Mouse (Mus musculus): Measurements from ENCODE around the gene Pcgf5. TPM values are rescaled to one million over a fixed set of nuclear protein-coding genes. Genes with fewer than 3 reads are reported as not detected.

Pcgf5 gene
- total RNA-seq, 2 experiments from 2014 or later: 40.8 to 41.4 TPM

DNA sequence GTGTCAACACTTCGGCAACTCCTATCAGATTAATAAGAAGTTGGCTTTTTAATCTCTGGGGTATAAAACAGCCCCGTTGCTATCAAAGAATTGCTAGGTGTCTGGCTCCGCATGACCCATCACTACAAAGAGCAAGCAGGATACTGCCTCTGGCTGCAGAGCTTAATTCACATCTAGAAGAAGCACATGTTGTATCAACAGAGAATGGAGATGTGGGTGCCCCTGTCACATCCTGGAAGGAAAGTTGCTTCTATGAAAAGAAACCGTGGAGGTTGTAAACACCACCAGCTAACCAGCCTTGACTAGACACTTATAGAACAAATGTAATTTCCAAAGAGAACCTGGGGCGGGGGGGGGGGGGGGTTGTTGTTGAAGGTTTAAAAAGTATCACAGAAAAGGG is 35.9 kb downstream of the Pcgf5 start:
- no peak for ATAC-seq (ENCODE audit: poor library complexity, severe bottlenecking)

- no peak for ATAC-seq (ENCODE audit: poor library complexity, severe bottlenecking)
These were observed 36.3 kb downstream of the Pcgf5 start for GRCm38 (mm10) chr19:36384426-36384825.

GRCm38 (mm10) chr19:36388502-36388901 is 40.4 kb downstream of the Pcgf5 start:
- no peak for ATAC-seq (ENCODE audit: poor library complexity, severe bottlenecking)

DNA sequence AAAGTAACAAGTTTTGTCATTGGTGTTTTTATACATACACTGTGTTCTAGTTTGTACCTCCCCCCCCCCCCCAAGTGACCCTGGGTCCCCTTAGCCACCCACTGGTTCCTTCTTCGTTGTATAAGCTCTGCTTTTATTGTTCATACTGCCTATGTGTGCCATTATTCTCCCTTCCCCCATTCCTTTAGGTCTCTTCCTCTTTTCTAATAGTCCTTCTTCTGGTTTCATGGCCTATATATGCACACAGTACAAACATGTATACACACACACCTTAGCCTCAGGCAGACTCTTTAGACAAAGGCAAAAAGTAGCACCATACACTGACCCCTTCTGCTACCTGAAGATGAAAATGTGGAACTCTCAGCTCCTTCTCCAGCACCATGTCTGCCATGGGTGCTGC is 42.6 kb downstream of the Pcgf5 start:
- peak; percentile 63 for ATAC-seq (ENCODE audit: poor library complexity, severe bottlenecking)

GRCm38 (mm10) chr19:36398500-36398899 is 50.4 kb downstream of the Pcgf5 start:
- no peak for ATAC-seq (ENCODE audit: poor library complexity, severe bottlenecking)

GRCm38 (mm10) chr19:36408352-36409100 is 60.4 kb downstream of the Pcgf5 start:
- no peak for ATAC-seq (ENCODE audit: poor library complexity, severe bottlenecking)

GRCm38 (mm10) chr19:36409280-36409860 is 61.3 kb downstream of the Pcgf5 start:
- ATAC-seq (ENCODE audit: poor library complexity, severe bottlenecking): peak; percentile 97

- ATAC-seq (ENCODE audit: poor library complexity, severe bottlenecking): peak; percentile 13
These were observed 61.8 kb downstream of the Pcgf5 start for GRCm38 (mm10) chr19:36409861-36410392.

GRCm38 (mm10) chr19:36419885-36420284 is 71.8 kb downstream of the Pcgf5 start:
- no peak for ATAC-seq (ENCODE audit: poor library complexity, severe bottlenecking)

DNA sequence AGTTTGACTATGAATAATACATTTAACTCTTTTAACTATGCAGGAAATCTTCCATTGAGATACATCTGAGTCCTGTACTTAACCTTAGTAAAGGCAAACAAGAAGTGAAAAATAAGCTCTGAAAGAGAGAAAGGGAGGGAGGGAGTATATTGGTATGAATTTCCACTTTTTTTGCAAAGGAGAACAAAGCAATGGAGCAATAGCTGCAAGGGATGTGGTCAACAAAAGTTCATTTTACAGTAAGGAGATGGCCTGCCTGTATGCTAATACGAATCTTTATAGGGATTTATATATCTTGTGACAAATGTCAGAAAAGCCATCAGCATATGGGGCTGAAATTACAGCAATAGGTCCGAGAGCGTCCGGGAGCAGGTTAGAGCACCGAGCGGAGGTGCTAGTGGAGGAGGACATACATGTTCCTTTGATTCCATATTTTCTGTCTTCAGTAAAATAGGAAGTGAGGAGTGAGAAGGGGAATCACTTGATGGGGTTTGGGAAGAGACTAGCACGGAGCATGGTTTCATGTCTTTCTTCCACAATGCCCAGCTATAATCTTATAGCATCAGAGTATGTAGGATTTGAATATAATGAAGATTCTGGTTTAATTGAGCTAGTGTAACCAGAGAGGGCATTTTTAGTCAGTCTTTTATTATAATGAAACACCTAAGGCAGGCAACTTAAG is 79.2 kb downstream of the Pcgf5 start:
- peak; percentile 76 for ATAC-seq (ENCODE audit: poor library complexity, severe bottlenecking)

DNA sequence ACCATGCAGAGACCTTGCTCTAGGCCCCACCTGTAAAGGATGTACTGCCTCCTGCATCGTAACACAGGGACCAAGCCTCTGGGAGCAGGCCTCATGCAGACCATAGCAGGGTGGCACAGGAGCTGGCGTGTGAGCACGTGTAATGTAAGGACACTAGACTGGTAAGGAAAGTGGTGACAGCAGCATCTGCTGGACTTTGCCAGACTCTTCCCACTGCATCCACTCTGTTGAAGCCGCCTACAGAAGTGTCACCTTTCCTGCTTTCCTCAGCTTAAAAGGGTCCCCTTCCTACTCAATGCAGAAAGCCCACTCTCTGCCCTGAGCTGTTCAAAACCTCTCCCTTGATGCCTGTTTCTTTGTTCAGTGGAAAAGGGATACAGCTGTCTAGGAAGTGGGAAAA is 80.0 kb downstream of the Pcgf5 start:
- 0 out of 2 replicates have a peak, but pooled peaks have one; percentile 17 for ATAC-seq (ENCODE audit: poor library complexity, severe bottlenecking)

- ATAC-seq (ENCODE audit: poor library complexity, severe bottlenecking): peak; percentile 49; the same call in 1 of the 2 replicates
These were observed 81.2 kb downstream of the Pcgf5 start for GRCm38 (mm10) chr19:36429354-36429753.

DNA sequence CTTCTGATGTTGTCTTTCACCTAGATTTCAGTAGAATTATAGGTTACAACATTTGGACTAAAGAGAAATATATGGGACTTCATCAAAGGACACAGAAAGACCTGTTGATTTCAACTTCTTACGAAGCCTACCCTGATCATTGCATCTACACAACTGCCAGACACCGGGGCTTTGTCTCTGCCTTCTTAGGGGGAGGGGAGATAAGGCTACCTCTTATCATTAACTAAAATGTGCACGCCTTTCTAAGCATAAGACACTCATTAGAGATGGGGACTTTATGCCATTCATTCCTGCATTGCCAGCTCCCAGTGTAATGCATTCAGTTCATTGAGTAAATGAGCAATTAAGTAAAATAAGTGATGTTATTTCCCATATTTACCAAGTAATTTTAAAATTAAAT is 85.1 kb downstream of the Pcgf5 start:
- no peak for ATAC-seq (ENCODE audit: poor library complexity, severe bottlenecking)

DNA sequence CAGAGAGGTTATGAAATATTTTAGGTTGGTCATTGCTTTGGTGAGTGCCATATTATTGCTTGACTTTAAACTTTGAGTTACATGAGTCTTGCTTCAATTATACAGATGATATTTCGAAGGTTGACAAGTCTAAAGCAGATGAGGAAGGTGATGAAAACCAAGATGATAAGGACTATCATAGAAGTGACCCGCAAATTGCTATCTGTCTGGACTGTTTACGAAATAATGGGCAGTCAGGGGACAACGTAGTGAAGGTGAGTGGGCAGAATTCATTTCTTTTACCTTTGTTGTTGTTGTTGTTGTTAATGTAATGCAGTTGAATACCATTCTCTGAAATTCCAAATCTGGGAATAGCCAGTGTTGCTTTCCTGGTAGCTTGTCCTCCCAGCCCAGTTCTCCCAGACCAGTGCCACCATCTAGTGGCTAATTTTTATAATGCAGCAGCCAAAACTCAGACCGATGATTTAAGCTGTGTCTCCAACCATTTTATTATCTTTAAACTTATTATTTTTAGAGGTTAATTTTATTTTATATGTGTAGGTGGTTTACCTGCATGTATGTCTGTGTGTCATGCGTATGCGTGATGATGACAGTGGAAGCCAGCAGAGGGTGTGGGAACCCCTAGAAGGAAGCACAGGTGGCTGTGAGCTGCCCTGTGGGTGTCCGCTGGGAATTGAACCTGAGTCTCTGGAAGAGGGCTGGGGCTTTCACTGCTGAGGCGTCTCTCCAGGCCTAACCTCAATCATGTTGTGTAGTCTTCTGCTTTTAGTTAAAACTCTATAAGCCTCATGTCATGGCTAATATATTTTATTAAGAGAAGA is 92.0 kb downstream of the Pcgf5 start:
- peak; percentile 56; the same call in 1 of the 2 replicates for ATAC-seq (ENCODE audit: poor library complexity, severe bottlenecking)

DNA sequence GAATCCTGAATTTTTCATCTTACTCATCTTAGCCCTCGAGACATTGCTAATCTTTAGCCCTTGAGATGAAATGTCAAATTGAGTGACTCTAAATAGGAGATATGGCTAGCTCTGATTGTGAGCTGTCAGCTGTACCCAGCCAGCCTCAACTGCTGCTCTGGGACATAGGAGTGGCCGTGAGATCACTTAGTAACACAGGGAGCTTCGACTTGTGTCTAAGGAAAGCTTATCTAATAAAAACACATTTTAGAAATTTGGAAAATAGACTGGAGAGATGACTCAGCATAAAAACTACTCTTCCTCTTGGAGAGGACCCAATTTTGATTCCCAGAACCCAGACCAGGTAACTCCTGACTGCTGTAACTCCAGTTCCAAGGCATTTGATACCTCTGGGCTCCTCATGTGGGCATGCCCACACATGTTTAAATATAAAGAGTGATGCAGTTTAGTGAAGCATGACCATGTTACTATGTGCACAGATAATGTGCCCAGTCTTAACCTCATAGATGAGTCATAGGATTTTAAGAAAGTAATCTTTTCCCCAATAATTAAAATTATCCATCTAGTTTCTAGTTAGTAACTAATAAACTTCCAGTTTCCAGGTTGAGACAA is 103.0 kb downstream of the Pcgf5 start:
- ATAC-seq (ENCODE audit: poor library complexity, severe bottlenecking): 0 out of 2 replicates have a peak, but pooled peaks have one; percentile 30

DNA sequence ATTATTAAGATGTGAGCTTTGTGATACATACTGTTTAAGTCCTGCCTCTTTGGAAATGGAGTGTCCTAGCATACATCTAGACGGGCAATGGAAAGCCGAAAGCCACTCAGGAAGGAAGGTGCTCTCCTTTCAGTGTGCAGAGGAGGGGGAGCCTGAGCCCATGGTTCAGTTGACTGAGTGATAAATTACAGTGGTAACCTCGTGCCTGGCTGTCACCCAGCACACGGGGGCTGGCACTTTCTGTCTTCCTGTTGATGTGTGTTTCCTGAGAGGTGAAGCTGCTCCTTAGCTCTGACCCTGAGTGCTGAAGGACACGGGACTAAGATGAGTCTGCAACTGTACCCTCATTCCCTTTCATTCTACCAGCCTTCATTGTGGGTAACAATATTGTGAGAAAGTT is 103.6 kb downstream of the Pcgf5 start:
- ATAC-seq (ENCODE audit: poor library complexity, severe bottlenecking): no peak

GRCm38 (mm10) chr19:36452210-36452609 is 104.1 kb downstream of the Pcgf5 start:
- ATAC-seq (ENCODE audit: poor library complexity, severe bottlenecking): 0 out of 2 replicates have a peak, but pooled peaks have one; percentile 21

- ATAC-seq (ENCODE audit: poor library complexity, severe bottlenecking): no peak
These were observed 105.3 kb downstream of the Pcgf5 start for GRCm38 (mm10) chr19:36453451-36453850.

- ATAC-seq (ENCODE audit: poor library complexity, severe bottlenecking): peak; percentile 96
These were observed 122.0 kb downstream of the Pcgf5 start for GRCm38 (mm10) chr19:36470106-36470505.

DNA sequence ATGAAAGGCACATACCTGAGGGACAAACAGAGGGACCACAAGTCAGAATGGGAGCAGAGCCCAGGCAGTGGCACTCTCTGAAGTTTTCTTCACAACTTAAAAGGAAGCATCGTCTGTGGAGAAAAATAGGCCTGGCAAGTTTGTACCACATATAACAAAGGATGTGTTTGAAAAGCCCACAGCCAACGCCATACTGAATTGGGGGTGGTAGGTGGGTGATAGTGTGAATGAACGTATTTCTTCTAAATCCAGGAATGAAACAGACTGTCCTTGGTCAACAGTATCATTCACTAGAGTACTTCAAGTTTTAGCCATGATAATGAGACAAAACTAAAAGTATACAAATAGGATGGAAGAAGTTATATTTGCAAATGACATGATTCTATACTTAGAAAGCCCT is 123.2 kb downstream of the Pcgf5 start:
- ATAC-seq (ENCODE audit: poor library complexity, severe bottlenecking): no peak
